8 mouse cellular contexts compared by ENCODE assay signal in genomic region chr7:120918526-120918962, GRCm38 (mm10). TPM values are rescaled to one million over a fixed set of nuclear protein-coding genes. Genes with fewer than 3 reads are reported as not detected.
DNase-seq lines count a peak whose midpoint lies in the region; ATAC-seq and TF ChIP-seq lines count a peak whose summit lies in the region.

No protein-coding gene starts in this region.

- 9% methylated on average over 10 of the region's 10 CpGs for WGBS in hindbrain, embryonic 12.5 days
- WGBS in macrophage (ENCODE audit: missing documents) = 3% methylated on average over 10 of the region's 10 CpGs

- no peaks in the 10 kb centered on the region for H3K9me3 ChIP-seq in hindbrain, embryonic 12.5 days (replicated peaks)

- peak overlapping the region; percentile 93 for H3K27ac ChIP-seq in gastrocnemius, adult 2 months
- H3K27ac ChIP-seq in hindbrain, embryonic 12.5 days = peak overlapping the region; percentile 85
- H3K27ac ChIP-seq in macrophage = no peak overlapping the region

- H3K4me2 ChIP-seq in hindbrain, embryonic 12.5 days (replicated peaks) = peak overlapping the region; percentile 71

- no peaks in the 10 kb centered on the region for H3K27me3 ChIP-seq in hindbrain, embryonic 12.5 days

- intact Hi-C loops in gastrocnemius, adult 2 months (cut with DNase I) = loop anchor here (5.0 to 10.0 kb wide), 2 partner anchors 244 to 281 kb away; partner anchors contain the start of genes Mosmo, Pdzd9 and Uqcrc2

- ATAC-seq in hindbrain, embryonic 12.5 days (ENCODE audit: low FRiP score) = peak; percentile 56

- peak overlapping the region; percentile 96 for H3K4me3 ChIP-seq in gastrocnemius, adult 2 months
- peak overlapping the region; percentile 99 for H3K4me3 ChIP-seq in hindbrain, embryonic 12.5 days
- H3K4me3 ChIP-seq in macrophage (ENCODE audit: inconsistent target) = peak overlapping the region; percentile 63

- no peak for TF ChIP-seq CTCF in gastrocnemius, adult 2 months (IDR thresholded peaks at IDR 0.05)

- 0 out of 2 replicates have a peak, but pooled peaks cover 3% of the 10 kb centered on the region for H3K36me3 ChIP-seq in hindbrain, embryonic 12.5 days
- H3K36me3 ChIP-seq in macrophage (ENCODE audit: inconsistent target) = no peaks in the 10 kb centered on the region

- peaks cover 54% of the 10 kb centered on the region for H3K79me2 ChIP-seq in macrophage (ENCODE audit: inconsistent target)

- peak overlapping the region; percentile 92 for H3K9ac ChIP-seq in hindbrain, embryonic 12.5 days

- DNase-seq in gastrocnemius, adult 2 months = peak; percentile 42
- no peak for DNase-seq in gastrocnemius, postnatal 4 days (ENCODE audit: low spot score in 2 of 2)
- DNase-seq in c-Kit-positive CD71-negative TER-119-negative erythroid progenitor cells, embryonic 14.5 days (ENCODE audit: low read depth) = peak; percentile 82
- DNase-seq in fibroblast of lung, adult 2 months (ENCODE audit: low read depth) = peak; percentile 76
- DNase-seq in layer of hippocampus, postnatal 14 days (ENCODE audit: low spot score in 2 of 2) = peak; percentile 33 to 67
- DNase-seq in skeletal muscle tissue, adult 2 months (ENCODE audit: low read depth, low spot score) = peak; percentile 94

- peaks cover 5% of the 10 kb centered on the region for H3K4me1 ChIP-seq in hindbrain, embryonic 12.5 days

RNA-seq across cellular contexts. Expression of gene Polr3e, which starts 1.0 kb away (rescaled TPM):
- total RNA-seq in gastrocnemius, adult 2 months (2021) = 10 to 100 TPM in 1 of 2 experiments, 1 to 10 TPM in 1; 8.8 to 11.0 TPM
- 10 to 100 TPM; 18.2 to 23.1 TPM for total RNA-seq in gastrocnemius, postnatal 4 days (2021)
- 29.2 and 29.8 TPM in 2 replicates for polyA plus RNA-seq in hindbrain, embryonic 12.5 days (2016; fragmentation: Nextera tagmentation; extraction: Ambion mirVana)
- 10 to 100 TPM; 26.7 to 27.6 TPM for total RNA-seq in layer of hippocampus, postnatal 14 days (2021)
- 10 to 100 TPM; 10.4 to 50.0 (median 29.3) TPM for total RNA-seq in macrophage (2018; cell fraction: chromatin; rRNA removed)
- total RNA-seq in macrophage (2018; cell fraction: cytosol; rRNA removed) = 10 to 100 TPM in 19 of 26 experiments, 1 to 10 TPM in 7; 6.4 to 14.5 (median 12.6) TPM
- 10 to 100 TPM; 10.3 to 32.5 (median 16.0) TPM for total RNA-seq in macrophage (2018; cell fraction: nucleus; rRNA removed)
- polyA plus RNA-seq in macrophage (2018) = 10.5 to 18.0 TPM (median 11.9 TPM) in 3 replicates

Comparison
In these comparisons a context has a peak if more than half of its experiments do, and no peak if none do; other contexts are left out.
1. DNase-seq: peak in gastrocnemius, adult 2 months (single experiment), c-Kit-positive CD71-negative TER-119-negative erythroid progenitor cells, embryonic 14.5 days (single experiment), fibroblast of lung, adult 2 months (single experiment), layer of hippocampus, postnatal 14 days (2 of 2) and skeletal muscle tissue, adult 2 months (single experiment); none in gastrocnemius, postnatal 4 days (0 of 2).
2. Peak in every context shown above with its lines, with median percentiles within 50 percentile points of each other: H3K4me3 ChIP-seq.